8 mouse cellular contexts compared by ENCODE assay signal in genomic region chr7:144469908-144470544, GRCm38 (mm10). TPM values are rescaled to one million over a fixed set of nuclear protein-coding genes. Genes with fewer than 3 reads are reported as not detected.
A peak's percentile ranks its signal among the peaks of the same experiment; 100 is the strongest.
DNase-seq lines count a peak whose midpoint lies in the region; ATAC-seq lines count a peak whose summit lies in the region.

No protein-coding gene starts in this region.

- peaks cover 20% of the 10 kb centered on the region for H3K4me1 ChIP-seq in heart, embryonic 16.5 days (ENCODE audit: control insufficient read depth, insufficient read depth, low read length)
- peaks cover 32% of the 10 kb centered on the region for H3K4me1 ChIP-seq in liver, embryonic 12.5 days
- peaks cover 25% of the 10 kb centered on the region for H3K4me1 ChIP-seq in neural tube, embryonic 15.5 days

- H3K4me3 ChIP-seq in heart, embryonic 16.5 days (ENCODE audit: low read length) = peak overlapping the region; percentile 91
- H3K4me3 ChIP-seq in liver, embryonic 12.5 days = peak overlapping the region; percentile 90
- peak overlapping the region; percentile 95 for H3K4me3 ChIP-seq in neural tube, embryonic 15.5 days (replicated peaks)

- no peaks in the 10 kb centered on the region for H3K9me3 ChIP-seq in heart, embryonic 16.5 days (replicated peaks; ENCODE audit: control insufficient read depth, low read length)
- no peaks in the 10 kb centered on the region for H3K9me3 ChIP-seq in liver, embryonic 12.5 days (replicated peaks)
- no peaks in the 10 kb centered on the region for H3K9me3 ChIP-seq in neural tube, embryonic 15.5 days (replicated peaks)

- peak overlapping the region; percentile 90 for H3K27ac ChIP-seq in heart, embryonic 16.5 days (ENCODE audit: low read length)
- H3K27ac ChIP-seq in liver, embryonic 12.5 days = peak overlapping the region; percentile 83
- peak overlapping the region; percentile 82 for H3K27ac ChIP-seq in neural tube, embryonic 15.5 days (replicated peaks)

- DNase-seq in kidney, adult 18-20 months = peak; percentile 18
- DNase-seq in kidney, adult 8-10 months = no peak
- DNase-seq in adipocyte (ENCODE audit: low spot score) = peak; percentile 20

- peak overlapping the region; percentile 97 for H3K9ac ChIP-seq in heart, embryonic 16.5 days (ENCODE audit: low read length)
- peak overlapping the region; percentile 94 for H3K9ac ChIP-seq in liver, embryonic 12.5 days
- peak overlapping the region; percentile 98 for H3K9ac ChIP-seq in neural tube, embryonic 15.5 days (replicated peaks)

- 4% methylated on average over 31 of the region's 31 CpGs for WGBS in heart, embryonic 16.5 days
- WGBS in liver, embryonic 12.5 days (ENCODE audit: insufficient replicate concordance) = 6% methylated on average over 31 of the region's 31 CpGs
- WGBS in neural tube, embryonic 15.5 days = under 1% methylated on average over 31 of the region's 31 CpGs

- H3K27me3 ChIP-seq in heart, embryonic 16.5 days (ENCODE audit: control insufficient read depth, insufficient read depth, low read length) = no peaks in the 10 kb centered on the region
- no peaks in the 10 kb centered on the region for H3K27me3 ChIP-seq in liver, embryonic 12.5 days (replicated peaks)
- no peaks in the 10 kb centered on the region for H3K27me3 ChIP-seq in neural tube, embryonic 15.5 days (replicated peaks)

- peak overlapping the region; percentile 84 for H3K4me2 ChIP-seq in heart, embryonic 16.5 days (ENCODE audit: low read depth, low read length)
- peak overlapping the region; percentile 96 for H3K4me2 ChIP-seq in liver, embryonic 12.5 days
- peak overlapping the region; percentile 86 for H3K4me2 ChIP-seq in neural tube, embryonic 15.5 days

- ATAC-seq in heart, embryonic 16.5 days (replicated peaks; ENCODE audit: extremely low read depth, insufficient read depth, low FRiP score) = peak; percentile 29; the same call in 1 of the 2 replicates
- ATAC-seq in liver, embryonic 12.5 days = peak; percentile 25; the same call in 1 of the 2 replicates
- ATAC-seq in neural tube, embryonic 15.5 days (ENCODE audit: low FRiP score) = peak; percentile 51
- ATAC-seq in frontal cortex, adult (ENCODE audit: low TSS enrichment) = no peak
- no peak for ATAC-seq in erythroid progenitor cell, adult 5-6 weeks (replicated peaks; ENCODE audit: low FRiP score, poor library complexity, severe bottlenecking)

- H3K36me3 ChIP-seq in heart, embryonic 16.5 days (ENCODE audit: control insufficient read depth, insufficient read depth) = peaks cover 7% of the 10 kb centered on the region
- peaks cover 16% of the 10 kb centered on the region for H3K36me3 ChIP-seq in liver, embryonic 12.5 days
- H3K36me3 ChIP-seq in neural tube, embryonic 15.5 days = peaks cover 11% of the 10 kb centered on the region

RNA-seq across cellular contexts. Expression of gene Cttn, which starts 0.8 kb away (rescaled TPM):
- polyA plus RNA-seq in heart, embryonic 16.5 days (2015; fragmentation: Nextera tagmentation; extraction: Ambion mirVana) = 128 and 132 TPM in 2 replicates
- polyA plus RNA-seq in liver, embryonic 12.5 days (2016; fragmentation: Nextera tagmentation; extraction: Ambion mirVana) = 61.7 and 65.3 TPM in 2 replicates
- polyA plus RNA-seq in neural tube, embryonic 15.5 days (2015; fragmentation: Nextera tagmentation; extraction: Ambion mirVana) = 144 and 151 TPM in 2 replicates
- total RNA-seq in erythroid progenitor cell, adult 5-6 weeks (2015; ENCODE audit: low replicate concordance) = 1.3 and 4.3 TPM in 2 replicates
- 4.1 and 6.9 TPM in 2 replicates for total RNA-seq in erythroid progenitor cell, adult 5-6 weeks (2017; ENCODE audit: low replicate concordance)

Comparison
In these comparisons a context has a peak if more than half of its experiments do, and no peak if none do; other contexts are left out.
1. DNase-seq: peak in kidney, adult 18-20 months (single experiment) and adipocyte (single experiment); none in kidney, adult 8-10 months (0 of 2).
2. ATAC-seq: peak in heart, embryonic 16.5 days (single experiment), liver, embryonic 12.5 days (single experiment) and neural tube, embryonic 15.5 days (single experiment); none in frontal cortex, adult (single experiment) and erythroid progenitor cell, adult 5-6 weeks (single experiment).
3. Peak in every context shown above with its lines, with median percentiles within 50 percentile points of each other: H3K27ac ChIP-seq, H3K4me2 ChIP-seq, H3K4me3 ChIP-seq and H3K9ac ChIP-seq.